Mouse (Mus musculus): Measurements from ENCODE around the gene Sephs2.

Gene Sephs2

GRCm38 (mm10) chr7:127273925-127274789 lies at the start of gene Sephs2:
Sephs2 (minus strand) TSS chr7:127274055.
- peak; percentile 93 for DNase-seq

- peak; percentile 51 for DNase-seq
These were observed 48.2 kb upstream of the Sephs2 start for GRCm38 (mm10) chr7:127322085-127322484.

- no peak for DNase-seq
These were observed 47.3 kb upstream of the Sephs2 start for GRCm38 (mm10) chr7:127321106-127321505.

GRCm38 (mm10) chr7:127313912-127314311 lies 40.1 kb upstream of the Sephs2 start:
- DNase-seq: no peak

- no peak for DNase-seq
These were observed 36.1 kb upstream of the Sephs2 start for GRCm38 (mm10) chr7:127309951-127310350.

GRCm38 (mm10) chr7:127308887-127309286 lies 35.0 kb upstream of the Sephs2 start:
- peak; percentile 70 for DNase-seq

GRCm38 (mm10) chr7:127308431-127308830 lies 34.6 kb upstream of the Sephs2 start:
- no peak for DNase-seq

- no peak for DNase-seq
These were observed 23.8 kb upstream of the Sephs2 start for GRCm38 (mm10) chr7:127297586-127298193.

- no peak for DNase-seq
These were observed 23.1 kb upstream of the Sephs2 start for GRCm38 (mm10) chr7:127296786-127297555.

GRCm38 (mm10) chr7:127296098-127296497 lies 22.2 kb upstream of the Sephs2 start, which contains the start of gene Itgal:
Itgal (plus strand) TSS chr7:127296260.
- DNase-seq: no peak

- no peak for DNase-seq
These were observed 16.3 kb upstream of the Sephs2 start for GRCm38 (mm10) chr7:127290142-127290541.

GRCm38 (mm10) chr7:127289306-127289705 lies 15.5 kb upstream of the Sephs2 start:
- DNase-seq: no peak

- DNase-seq: no peak
These were observed 14.1 kb upstream of the Sephs2 start for GRCm38 (mm10) chr7:127287940-127288339.

- no peak for DNase-seq
These were observed 11.3 kb upstream of the Sephs2 start for GRCm38 (mm10) chr7:127285154-127285553.

GRCm38 (mm10) chr7:127282190-127282589 lies 8.3 kb upstream of the Sephs2 start:
- DNase-seq: no peak

GRCm38 (mm10) chr7:127281114-127281513 lies 7.3 kb upstream of the Sephs2 start:
- DNase-seq: no peak

- no peak for DNase-seq
These were observed 6.2 kb upstream of the Sephs2 start for GRCm38 (mm10) chr7:127280092-127280491.

GRCm38 (mm10) chr7:127278311-127278710 lies 4.5 kb upstream of the Sephs2 start:
- DNase-seq: peak; percentile 67

GRCm38 (mm10) chr7:127276519-127276961 lies 2.7 kb upstream of the Sephs2 start:
- no peak for DNase-seq

- peak; percentile 59 for DNase-seq
These were observed 534 bp downstream of the Sephs2 start for GRCm38 (mm10) chr7:127273118-127273923.

GRCm38 (mm10) chr7:127272566-127272965 lies 1.3 kb downstream of the Sephs2 start:
- no peak for DNase-seq

GRCm38 (mm10) chr7:127271093-127271492 lies 2.8 kb downstream of the Sephs2 start:
- no peak for DNase-seq

All from embryo, embryonic 11 days (tissue).